Mouse (Mus musculus) liver, postnatal 0 days (tissue): ENCODE data around the gene Opa3. TPM values are rescaled to one million over a fixed set of nuclear protein-coding genes. Genes with fewer than 3 reads are reported as not detected.

Experiments used
- ATAC-seq: fragments of 200-750 bp; cut with Nextera tagmentation; 2 replicates; pipeline ENCODE4 v1.8.0; 2017; ENCODE audit warnings: mild to moderate bottlenecking, moderate library complexity
- DNase-seq: peaks from one replicate; pipeline ENCODE4 v3.0.0-alpha.2; 2016
- H3K27ac ChIP-seq: fragments of 300-500 bp; sonication (generic); 2 replicates; pipeline ENCODE4 v1.5.1; 2014; ENCODE audit warnings: antibody characterized with exemption, moderate library complexity, mild to moderate bottlenecking, low read depth
- H3K27me3 ChIP-seq: fragments of 300-500 bp; sonication (generic); 2 replicates; pipeline ENCODE4 v1.6.1; 2014; ENCODE audit warnings: low read length, control low read depth, mixed read lengths; ENCODE audit not compliant: insufficient read depth
- H3K36me3 ChIP-seq: fragments of 300-500 bp; sonication (generic); replicated peaks from 2 replicates; pipeline ENCODE4 v1.6.1; 2014; ENCODE audit warnings: mild to moderate bottlenecking, control low read depth, low read length, moderate library complexity, mixed read lengths; ENCODE audit not compliant: insufficient read depth
- H3K4me1 ChIP-seq: fragments of 300-500 bp; sonication (generic); 2 replicates; pipeline ENCODE4 v1.6.1; 2014; ENCODE audit warnings: antibody characterized with exemption, mild to moderate bottlenecking, control low read depth; ENCODE audit not compliant: insufficient read depth
- H3K4me2 ChIP-seq: fragments of 300-500 bp; sonication (generic); 2 replicates; pipeline ENCODE4 v1.6.1; 2014; ENCODE audit warnings: low read depth, mild to moderate bottlenecking, low read length, moderate library complexity, mixed read lengths
- H3K4me3 ChIP-seq: fragments of 300-500 bp; sonication (generic); 2 replicates; pipeline ENCODE4 v1.5.1; 2014; ENCODE audit warnings: low read depth, low read length
- H3K9ac ChIP-seq: fragments of 300-500 bp; sonication (generic); replicated peaks from 2 replicates; pipeline ENCODE4 v1.6.1; 2014; ENCODE audit warnings: mild to moderate bottlenecking, moderate library complexity
- H3K9me3 ChIP-seq: fragments of 300-500 bp; sonication (generic); 2 replicates; pipeline ENCODE4 v1.6.1; 2016; ENCODE audit warnings: mild to moderate bottlenecking, control low read depth, low read length, mixed read lengths
- CTCF ChIP-seq: sonication (generic); IDR thresholded peaks from 2 replicates; pipeline ENCODE4 v1.5.1; 2016; ENCODE audit warnings: antibody characterized with exemption, low read depth
- EP300 ChIP-seq: IDR thresholded peaks from 2 replicates; pipeline ENCODE4 v1.6.1; 2016; ENCODE audit warnings: antibody characterized with exemption, low read depth, mild to moderate bottlenecking
- WGBS: fragments of 180-500 bp; shearing (Covaris S2); extraction: QIAGEN DNeasy Blood & Tissue Kit; methylation state at CpG from one replicate; pipeline ENCODE4 v1.1.7; 2014; ENCODE audit not compliant: insufficient replicate concordance; 5-methylcytosine and 5-hydroxymethylcytosine counted together
- polyA plus RNA-seq: library from polyadenylated mRNA; unstranded; fragments of >200 nt; fragmentation: Nextera tagmentation; extraction: Ambion mirVana; gene quantifications from 2 replicates; pipeline ENCODE4 v1.2.1, GENCODE M21; 2015

Opa3 gene
- polyA plus RNA-seq, 1 experiment from 2014 or later: 9.7 TPM

DNA sequence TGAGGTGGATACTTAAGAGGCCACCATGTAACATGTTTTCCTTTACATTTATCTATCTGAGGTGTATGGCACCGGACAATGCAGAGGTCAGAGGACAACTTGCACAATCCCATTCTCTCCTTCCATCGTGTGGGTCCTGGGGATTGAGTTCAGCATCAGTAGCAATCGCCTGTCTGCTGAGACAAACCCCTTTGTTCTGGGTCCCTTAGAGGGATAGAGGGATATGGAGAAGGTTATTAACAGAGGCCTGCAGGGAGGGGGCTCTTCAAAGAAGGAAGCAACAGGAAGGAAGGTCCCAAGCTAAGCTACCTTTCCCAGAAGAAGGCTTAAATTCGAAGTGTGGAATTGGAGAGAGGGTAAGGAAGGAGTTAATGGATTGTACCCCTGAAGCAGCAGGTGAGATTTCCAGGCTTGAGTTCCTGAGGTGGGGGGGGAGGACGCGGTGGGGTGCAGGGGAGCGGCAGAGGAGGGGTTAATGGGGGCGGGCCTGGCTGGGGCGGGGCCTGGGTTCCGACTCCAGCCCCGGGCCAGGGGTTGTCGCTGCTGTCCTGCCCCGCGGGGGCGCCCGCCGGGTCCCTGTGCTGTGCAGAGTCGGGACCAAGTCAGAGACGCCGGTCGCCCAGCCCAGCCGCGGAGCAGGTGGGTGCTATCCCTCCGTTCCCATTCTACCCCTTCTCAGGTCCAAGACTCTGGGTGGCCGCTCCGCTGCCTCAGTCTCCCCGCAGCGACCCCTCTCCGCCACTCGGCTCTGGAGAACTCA lies 16.0 kb upstream of the Opa3 start, which contains the start of gene Gpr4:
TSS of gene Gpr4 (plus strand) at position 543 of the 760 bp plus-strand sequence.
- Histone ChIP-seq H3K4me3 (peak within 1 kb of the TSS; percentile 39), H3K4me1 (peaks cover 9% of the 10 kb centered on the region), H3K9me3 (no peaks in the 10 kb centered on the region), H3K36me3 (no peaks in the 10 kb centered on the region), H3K27me3 (peaks cover 23% of the 10 kb centered on the region), H3K4me2 (peak within 1 kb of the TSS; percentile 65), H3K9ac (0 out of 2 replicates have a peak within 1 kb of the TSS, but pooled peaks have one; percentile 26), H3K27ac (no peak within 1 kb of the TSS)
- peak; percentile 47 for ATAC-seq
- no peak; the same call in 1 of the 2 replicates for TF ChIP-seq CTCF
- TF ChIP-seq EP300: no peak
- peak; percentile 45 for DNase-seq
- 7% methylated on average over 16 of the region's 30 CpGs for WGBS

DNA sequence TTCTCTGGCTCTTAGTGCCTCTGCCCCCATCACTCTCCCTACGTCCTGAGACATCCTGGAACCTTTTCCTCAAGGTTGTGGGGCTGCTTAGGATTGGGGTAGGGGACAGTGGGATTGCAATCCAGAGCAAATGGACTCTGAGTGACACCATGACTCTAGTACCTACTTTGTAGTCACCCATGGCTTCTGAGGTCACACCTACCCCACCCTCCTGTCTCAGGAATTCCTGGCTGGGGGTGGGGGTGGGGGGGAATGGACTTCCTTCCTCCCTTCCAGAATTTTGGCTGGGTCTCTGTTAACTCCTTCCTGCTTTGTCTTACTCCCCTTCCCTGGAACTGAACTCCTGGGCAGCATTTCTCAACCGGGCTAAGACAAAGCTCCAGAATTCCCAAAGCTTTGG lies 14.7 kb upstream of the Opa3 start:
- no peak for TF ChIP-seq CTCF
- TF ChIP-seq EP300: no peak
- 65% methylated on average over 2 of the region's 2 CpGs for WGBS

DNA sequence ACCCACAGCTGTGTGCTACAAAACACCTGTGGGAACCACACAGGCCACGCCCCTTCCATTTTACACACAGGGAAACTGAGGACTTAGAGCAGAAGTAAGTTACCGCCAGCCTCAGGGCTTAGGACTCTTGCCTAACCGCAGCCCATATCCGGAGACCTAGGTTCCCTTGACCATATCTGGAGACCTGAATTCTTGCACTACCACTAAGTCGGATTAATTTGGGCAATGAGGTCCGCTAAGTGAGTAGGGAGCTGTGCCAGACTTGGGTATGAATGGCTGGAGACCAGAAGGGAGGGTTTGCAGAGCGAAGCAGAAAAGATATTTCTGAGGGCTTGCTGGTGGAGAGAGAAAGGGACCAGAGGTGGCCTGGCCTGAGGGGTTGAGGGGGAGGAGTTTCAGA lies 13.8 kb upstream of the Opa3 start:
- WGBS: 48% methylated on average over 7 of the region's 7 CpGs
- 0 out of 2 replicates have a peak overlapping the region, but pooled peaks have one; percentile 11 for H3K4me2 ChIP-seq

More for the DNA sequence above, 14.7 kb upstream of the Opa3 start:
- H3K9me3 ChIP-seq: no peaks in the 10 kb centered on the region
- peaks cover 12% of the 10 kb centered on the region for H3K4me1 ChIP-seq
- ATAC-seq (no peak), DNase-seq (no peak)
- no peak overlapping the region for H3K4me3 ChIP-seq
- peak overlapping the region; percentile 35; the same call in 1 of the 2 replicates for H3K4me2 ChIP-seq
- no peaks in the 10 kb centered on the region for H3K36me3 ChIP-seq
- peaks cover 23% of the 10 kb centered on the region for H3K27me3 ChIP-seq
- H3K27ac ChIP-seq: no peak overlapping the region
- no peak overlapping the region for H3K9ac ChIP-seq

DNA sequence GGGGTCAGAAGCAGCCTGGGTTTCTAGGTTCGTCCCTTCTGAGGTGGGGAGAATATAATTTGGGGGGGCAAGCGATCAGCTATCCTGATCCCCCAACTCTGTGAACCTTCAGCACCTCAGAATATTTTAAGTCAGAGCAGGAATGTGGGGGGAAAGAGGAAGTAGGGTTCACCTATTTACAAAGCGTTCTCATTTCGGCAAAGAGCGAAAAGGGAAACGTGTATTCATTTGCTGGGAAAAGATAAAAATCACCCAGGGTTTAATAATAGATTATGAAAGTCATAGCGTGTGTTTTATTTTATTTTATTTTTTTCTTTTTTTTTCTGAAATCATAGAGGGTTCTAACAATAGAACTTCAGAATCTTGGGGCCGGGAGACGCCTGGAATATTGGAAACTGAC lies 13.2 kb upstream of the Opa3 start:
- no peak for DNase-seq
- H3K36me3 ChIP-seq: no peaks in the 10 kb centered on the region
- no peak overlapping the region for H3K4me2 ChIP-seq
- no peak overlapping the region for H3K9ac ChIP-seq
- 36% methylated on average over 9 of the region's 9 CpGs for WGBS
- TF ChIP-seq EP300 (no peak), CTCF (no peak)
- no peak overlapping the region for H3K27ac ChIP-seq
- H3K4me1 ChIP-seq: peaks cover 12% of the 10 kb centered on the region
- no peaks in the 10 kb centered on the region for H3K9me3 ChIP-seq
- ATAC-seq: no peak
- H3K4me3 ChIP-seq: no peak overlapping the region
- H3K27me3 ChIP-seq: peaks cover 23% of the 10 kb centered on the region

More for the DNA sequence above, 13.8 kb upstream of the Opa3 start:
- Histone ChIP-seq H3K4me3 (no peak overlapping the region), H3K9ac (no peak overlapping the region), H3K27me3 (peaks cover 23% of the 10 kb centered on the region), H3K27ac (no peak overlapping the region), H3K9me3 (no peaks in the 10 kb centered on the region), H3K4me1 (peaks cover 12% of the 10 kb centered on the region), H3K36me3 (no peaks in the 10 kb centered on the region)
- DNase-seq: no peak
- no peak for TF ChIP-seq CTCF
- TF ChIP-seq EP300: no peak
- ATAC-seq: no peak

DNA sequence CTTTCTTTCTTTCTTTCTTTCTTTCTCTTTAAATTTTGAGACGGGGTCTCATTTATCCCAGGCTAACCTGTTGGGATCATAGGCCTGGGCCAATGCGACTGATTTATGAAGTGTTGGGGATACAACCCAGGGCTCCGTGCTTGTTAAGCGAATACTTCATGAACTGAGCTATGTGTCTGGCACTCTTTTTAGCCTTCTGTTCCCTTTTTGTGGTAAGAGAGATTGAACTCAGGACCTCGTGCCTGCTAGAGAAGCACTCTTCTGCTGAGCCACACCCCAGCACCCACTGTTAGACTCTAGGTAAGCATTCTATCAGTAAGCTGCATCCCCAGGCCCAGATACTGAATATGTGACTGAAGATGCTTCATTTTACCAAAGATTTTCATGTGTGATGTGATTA lies 10.6 kb upstream of the Opa3 start:
- Histone ChIP-seq H3K9ac (no peak overlapping the region), H3K4me3 (no peak overlapping the region), H3K36me3 (no peaks in the 10 kb centered on the region), H3K27me3 (peaks cover 12% of the 10 kb centered on the region), H3K9me3 (no peaks in the 10 kb centered on the region), H3K4me2 (no peak overlapping the region), H3K4me1 (peaks cover 3% of the 10 kb centered on the region; the same call in 1 of the 2 replicates), H3K27ac (no peak overlapping the region)
- no peak for TF ChIP-seq EP300
- TF ChIP-seq CTCF: no peak
- 28% methylated on average over 5 of the region's 5 CpGs for WGBS
- no peak for DNase-seq
- no peak for ATAC-seq

DNA sequence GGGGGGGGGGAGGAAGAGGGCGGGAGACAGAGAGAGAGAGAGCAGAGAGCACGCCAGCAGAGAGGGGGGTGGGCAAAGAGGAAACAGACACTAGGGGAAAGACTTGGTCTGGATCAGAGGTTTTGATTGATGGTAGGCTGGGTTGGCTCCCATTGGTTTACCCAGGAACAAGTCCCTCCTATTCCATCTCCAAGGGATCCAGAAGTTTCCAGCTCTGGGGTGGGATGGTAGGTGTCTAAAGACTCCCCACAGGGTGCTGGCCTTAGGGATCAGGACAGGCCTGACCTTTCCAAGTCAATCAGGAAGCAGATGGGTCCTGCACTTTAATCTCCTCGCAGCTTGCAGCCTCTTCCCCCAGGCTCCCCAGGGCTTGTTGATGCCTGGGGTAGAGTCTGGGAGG lies 10.2 kb upstream of the Opa3 start:
- 0% methylated on average over 2 of the region's 3 CpGs for WGBS
- no peak overlapping the region for H3K27ac ChIP-seq
- H3K4me3 ChIP-seq: no peak overlapping the region
- no peaks in the 10 kb centered on the region for H3K9me3 ChIP-seq
- ATAC-seq (no peak; the same call in 1 of the 2 replicates), DNase-seq (no peak)
- H3K36me3 ChIP-seq: no peaks in the 10 kb centered on the region
- H3K4me1 ChIP-seq: peaks cover 3% of the 10 kb centered on the region; the same call in 1 of the 2 replicates
- TF ChIP-seq EP300 (no peak), CTCF (no peak)
- H3K27me3 ChIP-seq: peaks cover 8% of the 10 kb centered on the region; the same call in 1 of the 2 replicates
- no peak overlapping the region for H3K4me2 ChIP-seq
- H3K9ac ChIP-seq: no peak overlapping the region
